Mouse (Mus musculus): ENCODE results near the gene Elmo1.

DNA sequence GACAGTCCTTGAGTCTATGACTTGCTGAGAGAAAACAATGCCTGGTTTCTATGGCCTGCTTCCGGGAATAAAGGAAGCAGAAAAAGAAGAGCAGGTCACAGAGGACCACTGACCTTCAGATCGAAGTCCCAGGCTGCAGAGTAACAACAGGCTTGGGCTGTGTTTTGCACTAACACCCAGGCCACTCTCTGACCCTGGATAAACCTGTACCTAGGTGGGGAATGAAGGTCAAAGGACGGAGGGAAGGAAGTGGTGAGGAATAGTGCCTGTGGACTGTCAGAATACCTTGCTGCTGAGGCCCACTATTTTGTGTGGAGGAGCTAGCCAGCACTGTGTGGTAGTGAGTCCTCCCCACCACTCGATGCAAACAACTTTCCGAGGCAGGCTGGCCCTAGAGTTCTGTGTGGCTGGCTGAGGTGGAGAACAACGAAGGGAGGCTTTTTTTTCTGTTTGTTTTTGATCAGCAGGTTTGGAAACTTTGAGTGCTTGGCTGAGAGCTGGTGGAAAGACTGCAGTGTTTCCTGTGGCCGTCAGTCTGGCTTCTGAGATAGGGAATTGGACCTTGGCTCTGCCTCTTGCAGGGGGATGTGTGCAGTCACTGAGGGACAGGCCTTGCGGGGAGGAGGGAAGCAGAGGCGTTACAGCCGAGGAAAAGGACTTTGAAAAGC lies 83.7 kb downstream of the Elmo1 start:
- TF ChIP-seq CTCF (IDR thresholded peaks at IDR 0.05; ENCODE audit: borderline replicate concordance, control insufficient read depth, extremely low read depth, insufficient read depth, low read length, poor library complexity), result no peak
- no peak for TF ChIP-seq POLR2A (IDR thresholded peaks at IDR 0.05; ENCODE audit: control insufficient read depth, extremely low read depth, insufficient read depth, low read length, poor library complexity)

Measured in thymus, adult 2 months (tissue).